In the genomic region with DNA sequence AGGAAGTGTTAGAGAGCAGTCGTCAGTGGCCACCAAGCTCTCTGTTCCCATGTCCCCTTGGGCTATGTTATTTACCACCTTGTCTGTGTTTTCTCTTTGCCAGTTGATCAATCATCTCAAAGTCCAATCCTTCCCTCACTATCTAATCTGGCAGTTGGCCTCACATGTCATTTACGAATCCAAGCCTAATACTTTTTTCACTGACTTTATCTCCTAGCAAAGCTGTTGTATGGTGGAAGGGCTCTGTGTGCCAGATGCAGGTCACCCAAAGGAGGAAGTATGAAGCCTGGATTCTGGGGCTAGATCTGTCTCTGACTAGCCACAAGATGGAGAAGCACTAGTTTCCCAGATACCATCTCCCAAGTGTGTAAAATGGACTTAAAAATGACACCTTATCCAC, we compare ENCODE assay signal across 18 mouse cellular contexts. TPM values are rescaled to one million over a fixed set of nuclear protein-coding genes. Genes with fewer than 3 reads are reported as not detected.
"Had no signal": no experiment of that assay in that cellular context is flagged by ENCODE, and none has a peak within 500 bp of the region (broad histone marks: within the 10 kb centered on the region; RNA-seq: fewer than 3 reads in every experiment).

No protein-coding gene starts in this region.

- H3K4me3 ChIP-seq: limb, embryonic 13.5 days; midbrain, embryonic 10.5 days; myocyte; neural tube, embryonic 15.5 days had no signal

- H3K4me1 ChIP-seq: limb, embryonic 13.5 days; midbrain, embryonic 10.5 days; neural tube, embryonic 15.5 days had no signal

- ATAC-seq: lung, postnatal 0 days had no signal

- H3K36me3 ChIP-seq: limb, embryonic 13.5 days; midbrain, embryonic 10.5 days; neural tube, embryonic 15.5 days had no signal

- H3K9ac ChIP-seq: limb, embryonic 13.5 days; neural tube, embryonic 15.5 days had no signal

- DNase-seq: kidney, adult 11 months; kidney, postnatal 10 days; kidney, postnatal 4 days; left cerebral cortex, postnatal 4 days; lung, adult 2 months; lung, postnatal 36 days; midbrain, embryonic 14.5 days; right cerebral cortex, adult 18-20 months; spleen, adult 18-20 months; thymus, postnatal 36 days had no signal

- H3K27me3 ChIP-seq: limb, embryonic 13.5 days; neural tube, embryonic 15.5 days had no signal

- H3K27ac ChIP-seq: limb, embryonic 13.5 days; midbrain, embryonic 10.5 days; neural tube, embryonic 15.5 days had no signal

- H3K9me3 ChIP-seq: limb, embryonic 13.5 days; midbrain, embryonic 10.5 days; neural tube, embryonic 15.5 days had no signal

- H3K4me2 ChIP-seq: limb, embryonic 13.5 days; neural tube, embryonic 15.5 days had no signal

RNA-seq across cellular contexts. Expression of a gene that starts 8.8 kb away (rescaled TPM):
- total RNA-seq: megakaryocyte progenitor cell, adult 5-6 weeks had no signal
- polyA plus RNA-seq: midbrain, embryonic 10.5 days; midbrain, embryonic 14.5 days; myocyte; neural tube, embryonic 11.5 days had no signal

RNA-seq across cellular contexts. Expression of a gene that starts 51.8 kb away (rescaled TPM):
- total RNA-seq: megakaryocyte progenitor cell, adult 5-6 weeks had no signal
- polyA plus RNA-seq: kidney, embryonic 14.5 days; lung, adult 2 months; lung, postnatal 0 days; myocyte; neural tube, embryonic 15.5 days had no signal
